Mouse (Mus musculus): Measurements from ENCODE around the gene Ddx42. TPM values are rescaled to one million over a fixed set of nuclear protein-coding genes. Genes with fewer than 3 reads are reported as not detected.
"Not testable (repeated sequence)": the region's sequence is repeated elsewhere in the genome, so short reads cannot be mapped to it uniquely, and the experiment has no call there.

The Ddx42 gene
- polyA plus RNA-seq, 1 experiment from 2014 or later, result 103 TPM

DNA sequence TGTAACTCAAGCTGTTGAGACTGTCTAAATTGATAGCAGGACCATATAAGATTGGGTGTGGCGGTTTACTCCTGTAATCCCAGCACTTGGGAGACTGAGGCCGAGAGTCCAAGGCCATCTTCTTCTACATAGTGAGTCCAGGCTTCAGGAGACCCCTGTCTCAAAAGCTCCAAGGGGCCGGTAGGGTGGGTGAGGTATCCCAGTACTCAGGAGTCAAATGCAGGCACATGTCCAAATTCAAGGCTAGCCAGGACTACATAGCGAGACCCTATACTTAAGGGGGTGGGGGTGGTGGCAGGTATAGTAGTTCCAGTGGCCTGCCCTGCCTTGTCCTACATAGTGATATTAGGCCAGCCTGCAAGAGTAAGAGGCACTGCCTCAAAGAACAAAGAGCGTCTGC is 1.9 kb upstream of the Ddx42 start:
- H3K27me3 ChIP-seq, result no peaks in the 10 kb centered on the region
- no peak overlapping the region for H3K9ac ChIP-seq (replicated peaks)
- peak overlapping the region; percentile 78; the same call in 1 of the 2 replicates for H3K4me3 ChIP-seq
- H3K4me1 ChIP-seq, result peaks cover 38% of the 10 kb centered on the region
- peak overlapping the region; percentile 64 for H3K4me2 ChIP-seq (replicated peaks)
- ATAC-seq (replicated peaks), result no peak
- WGBS, result 85% methylated on average over 5 of the region's 5 CpGs
- H3K27ac ChIP-seq (replicated peaks), result no peak overlapping the region
- H3K36me3 ChIP-seq, result peaks cover 29% of the 10 kb centered on the region
- no peaks in the 10 kb centered on the region for H3K9me3 ChIP-seq

GRCm38 (mm10) chr11:106215450-106215859 is 1.3 kb upstream of the Ddx42 start:
- 29% methylated on average over 7 of the region's 7 CpGs for WGBS
- H3K9me3 ChIP-seq, result no peaks in the 10 kb centered on the region

GRCm38 (mm10) chr11:106215927-106216729 is 598 bp upstream of the Ddx42 start, which contains the start of gene Ccdc47:
TSS of gene Ccdc47 (minus strand) at chr11:106216344.
- WGBS, result under 1% methylated on average over 46 of the region's 46 CpGs
- Histone ChIP-seq H3K27ac (replicated peaks) (peak within 1 kb of the TSS; percentile 98), H3K36me3 (peaks cover 18% of the 10 kb centered on the region), H3K9me3 (no peaks in the 10 kb centered on the region), H3K4me3 (peak within 1 kb of the TSS; percentile 78), H3K4me2 (replicated peaks) (peak within 1 kb of the TSS; percentile 64), H3K9ac (replicated peaks) (peak within 1 kb of the TSS; percentile 96), H3K4me1 (peaks cover 43% of the 10 kb centered on the region), H3K27me3 (no peaks in the 10 kb centered on the region)
- peak; percentile 98 for ATAC-seq (replicated peaks)

More at GRCm38 (mm10) chr11:106215450-106215859, 1.3 kb upstream of the Ddx42 start:
- Histone ChIP-seq H3K27me3 (no peaks in the 10 kb centered on the region), H3K4me1 (peaks cover 43% of the 10 kb centered on the region), H3K36me3 (peaks cover 23% of the 10 kb centered on the region), H3K9ac (replicated peaks) (peak overlapping the region; percentile 84), H3K27ac (replicated peaks) (peak overlapping the region; percentile 98), H3K4me2 (replicated peaks) (peak overlapping the region; percentile 64), H3K4me3 (peak overlapping the region; percentile 78)
- no peak for ATAC-seq (replicated peaks)

DNA sequence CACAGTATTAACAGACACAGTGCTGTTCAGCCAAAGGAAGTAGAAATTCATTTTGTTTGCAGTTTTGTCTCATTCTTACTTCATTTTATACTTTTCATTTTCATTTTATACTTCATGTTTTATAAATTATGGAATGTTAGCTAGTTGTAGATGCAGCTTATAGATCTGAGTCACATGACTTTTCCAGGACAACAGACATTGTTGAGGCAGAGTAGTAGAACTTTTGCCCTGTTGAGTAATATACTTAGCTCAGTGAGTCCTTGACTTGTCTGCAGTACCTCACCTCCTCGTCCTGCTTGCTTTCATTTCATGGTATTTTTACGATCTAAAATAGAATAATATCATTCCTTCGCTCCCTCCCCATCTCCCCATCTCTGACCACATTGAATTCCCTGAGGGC is 3.9 kb downstream of the Ddx42 start:
- Histone ChIP-seq H3K27me3 (no peaks in the 10 kb centered on the region), H3K4me2 (replicated peaks) (no peak overlapping the region), H3K4me3 (no peak overlapping the region), H3K4me1 (peaks cover 32% of the 10 kb centered on the region), H3K27ac (replicated peaks) (no peak overlapping the region), H3K36me3 (peaks cover 12% of the 10 kb centered on the region), H3K9ac (replicated peaks) (no peak overlapping the region), H3K9me3 (no peaks in the 10 kb centered on the region)
- ATAC-seq (replicated peaks), result no peak
- 98% methylated on average over 3 of the region's 3 CpGs for WGBS

DNA sequence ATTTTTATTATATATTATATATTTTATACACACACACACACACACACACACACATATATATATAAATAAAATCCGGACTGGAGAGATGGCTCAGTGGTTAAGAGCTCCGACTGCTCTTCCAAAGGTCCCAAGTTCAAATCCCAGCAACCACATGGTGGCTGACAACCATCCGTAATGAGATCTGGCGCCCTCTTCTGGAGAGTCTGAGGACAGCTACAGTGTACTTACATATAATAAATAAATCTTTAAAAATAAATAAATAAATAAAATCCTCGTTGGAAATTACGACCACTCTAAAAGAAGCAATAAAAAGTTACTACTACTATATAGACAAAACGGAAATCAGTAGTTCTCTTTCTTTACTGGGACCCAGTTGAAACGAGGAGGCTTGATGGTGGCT is 17.3 kb downstream of the Ddx42 start:
- H3K36me3 ChIP-seq, result peaks cover 77% of the 10 kb centered on the region
- H3K4me3 ChIP-seq; H3K27ac ChIP-seq (replicated peaks); H3K9ac ChIP-seq (replicated peaks); H3K4me2 ChIP-seq (replicated peaks); H3K4me1 ChIP-seq; H3K27me3 ChIP-seq; H3K9me3 ChIP-seq; ATAC-seq (replicated peaks): not testable (repeated sequence)
- WGBS, result 81% methylated on average over 8 of the region's 8 CpGs

- peaks cover 98% of the 10 kb centered on the region for H3K36me3 ChIP-seq
- H3K9ac ChIP-seq (replicated peaks), result no peak overlapping the region
- no peak overlapping the region for H3K4me3 ChIP-seq
- ATAC-seq (replicated peaks), result no peak
- no peak overlapping the region for H3K4me2 ChIP-seq (replicated peaks)
- WGBS, result 92% methylated on average over 1 of the region's 1 CpGs
- no peaks in the 10 kb centered on the region for H3K4me1 ChIP-seq
- H3K27me3 ChIP-seq, result no peaks in the 10 kb centered on the region
- H3K27ac ChIP-seq (replicated peaks), result no peak overlapping the region
- H3K9me3 ChIP-seq, result no peaks in the 10 kb centered on the region
Measured at GRCm38 (mm10) chr11:106246834-106247233, 30.1 kb downstream of the Ddx42 start.

GRCm38 (mm10) chr11:106249326-106249725 is 32.6 kb downstream of the Ddx42 start:
- ATAC-seq (replicated peaks), result no peak
- Histone ChIP-seq H3K36me3 (peaks cover 95% of the 10 kb centered on the region), H3K9me3 (no peaks in the 10 kb centered on the region), H3K9ac (replicated peaks) (no peak overlapping the region), H3K4me3 (no peak overlapping the region), H3K27ac (replicated peaks) (no peak overlapping the region), H3K27me3 (no peaks in the 10 kb centered on the region), H3K4me1 (no peaks in the 10 kb centered on the region), H3K4me2 (replicated peaks) (no peak overlapping the region)
- WGBS, result 90% methylated on average over 7 of the region's 7 CpGs

DNA sequence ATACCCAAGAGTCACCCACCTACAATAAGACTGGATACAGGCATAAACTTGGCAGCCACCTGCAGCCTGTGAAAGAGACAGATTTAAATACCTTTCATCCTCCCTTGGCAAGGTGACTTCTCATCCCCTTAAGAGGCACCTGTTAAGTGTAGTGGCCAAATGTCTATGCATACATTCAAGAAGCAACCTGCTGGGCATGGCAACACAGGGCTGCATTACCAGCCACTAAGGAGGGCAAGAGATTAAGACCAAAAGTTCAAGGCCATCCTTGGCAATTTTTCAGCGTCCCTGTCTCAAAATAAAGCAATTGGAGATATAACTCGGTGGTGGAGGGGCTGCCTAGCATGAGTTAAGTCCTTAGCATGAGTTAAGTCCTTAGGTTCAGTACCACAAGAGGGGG is 38.0 kb downstream of the Ddx42 start:
- no peak overlapping the region for H3K27ac ChIP-seq (replicated peaks)
- peaks cover 55% of the 10 kb centered on the region for H3K36me3 ChIP-seq
- peak overlapping the region; percentile 95 for H3K9ac ChIP-seq (replicated peaks)
- 27% methylated on average over 2 of the region's 2 CpGs for WGBS
- H3K4me2 ChIP-seq (replicated peaks), result peak overlapping the region; percentile 96
- peaks cover 25% of the 10 kb centered on the region for H3K4me1 ChIP-seq
- peak overlapping the region; percentile 92 for H3K4me3 ChIP-seq
- no peak; the same call in 1 of the 2 replicates for ATAC-seq (replicated peaks)
- no peaks in the 10 kb centered on the region for H3K27me3 ChIP-seq
- no peaks in the 10 kb centered on the region for H3K9me3 ChIP-seq

DNA sequence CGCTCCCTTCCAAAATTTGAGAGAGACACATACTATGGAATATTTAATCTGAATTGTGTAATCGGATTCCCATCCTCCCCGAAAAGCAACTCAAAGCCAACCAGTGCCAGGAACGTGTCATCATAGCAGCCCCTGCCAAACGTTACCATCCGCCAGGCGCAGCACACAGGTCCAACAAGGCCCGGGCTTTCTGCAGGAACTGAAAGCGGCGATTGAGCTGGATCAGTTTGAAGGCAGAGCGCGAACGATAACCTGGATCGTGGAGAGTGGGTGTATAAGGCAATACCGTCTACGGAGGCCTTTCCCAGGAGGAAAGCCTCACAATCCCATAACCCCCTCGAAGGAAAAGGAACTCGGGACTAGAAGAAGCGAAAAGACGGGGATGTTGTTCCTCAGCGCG is 38.4 kb downstream of the Ddx42 start:
- H3K9me3 ChIP-seq, result no peaks in the 10 kb centered on the region
- 2% methylated on average over 22 of the region's 22 CpGs for WGBS
- ATAC-seq (replicated peaks), result peak; percentile 3; the same call in 1 of the 2 replicates
- peak overlapping the region; percentile 82; the same call in 1 of the 2 replicates for H3K27ac ChIP-seq (replicated peaks)
- H3K36me3 ChIP-seq, result peaks cover 51% of the 10 kb centered on the region
- H3K27me3 ChIP-seq, result no peaks in the 10 kb centered on the region
- H3K9ac ChIP-seq (replicated peaks), result peak overlapping the region; percentile 95
- H3K4me1 ChIP-seq, result peaks cover 25% of the 10 kb centered on the region
- peak overlapping the region; percentile 96 for H3K4me2 ChIP-seq (replicated peaks)
- H3K4me3 ChIP-seq, result peak overlapping the region; percentile 92

DNA sequence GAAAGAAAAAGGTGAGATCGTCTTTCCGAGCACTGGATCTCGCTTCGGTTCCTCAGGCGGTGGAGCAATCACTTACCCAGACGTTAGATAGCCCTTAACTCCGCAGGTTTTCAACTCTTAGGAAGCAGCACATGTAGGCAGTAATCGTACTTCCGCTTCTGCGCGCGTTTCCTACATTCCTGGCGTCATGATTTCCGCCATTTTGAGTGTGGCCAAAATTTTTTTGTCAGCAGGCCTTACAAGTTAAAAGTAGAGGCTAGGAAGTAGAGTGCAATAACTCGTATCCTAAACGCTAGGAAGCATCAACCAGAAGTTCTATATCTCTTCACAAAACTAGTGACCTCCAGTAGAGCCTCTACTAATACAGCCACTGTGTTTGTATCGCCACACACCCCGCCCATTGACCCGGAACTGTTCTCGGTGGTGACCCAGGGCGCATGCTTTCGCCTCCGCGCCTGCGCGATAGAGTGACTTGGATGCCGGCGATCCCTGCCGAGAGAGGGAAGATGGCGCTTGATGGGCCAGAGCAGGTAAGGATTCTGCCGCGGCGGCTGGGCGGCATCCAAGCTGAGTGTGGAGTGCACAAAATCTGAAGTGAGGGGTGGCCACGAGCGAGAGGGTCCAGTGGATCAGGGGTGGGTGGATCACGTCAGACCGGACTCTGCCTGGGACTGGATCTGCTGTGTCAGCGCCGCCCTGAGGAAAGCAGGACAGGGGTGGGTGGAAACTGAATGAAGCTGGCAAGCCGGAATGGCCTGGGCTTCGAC is 39.1 kb downstream of the Ddx42 start, which contains the start of the genes Ftsj3 and Psmc5:
Ftsj3 (minus strand) TSS at position 395 of the 767 bp plus-strand sequence.
Psmc5 (plus strand) TSS at position 470 of the 767 bp plus-strand sequence.
- WGBS, result under 1% methylated on average over 42 of the region's 42 CpGs
- Histone ChIP-seq H3K9me3 (no peaks in the 10 kb centered on the region), H3K27ac (replicated peaks) (peak within 1 kb of the TSS; percentile 82), H3K4me2 (replicated peaks) (peak within 1 kb of the TSS; percentile 96), H3K9ac (replicated peaks) (peak within 1 kb of the TSS; percentile 95), H3K4me3 (peak within 1 kb of the TSS; percentile 92), H3K36me3 (peaks cover 49% of the 10 kb centered on the region), H3K4me1 (peaks cover 25% of the 10 kb centered on the region), H3K27me3 (no peaks in the 10 kb centered on the region)
- peak; percentile 95 for ATAC-seq (replicated peaks)

- Histone ChIP-seq H3K9me3 (no peaks in the 10 kb centered on the region), H3K4me3 (peak overlapping the region; percentile 92), H3K27ac (replicated peaks) (0 out of 2 replicates have a peak overlapping the region, but pooled peaks have one; percentile 82), H3K27me3 (no peaks in the 10 kb centered on the region), H3K9ac (replicated peaks) (peak overlapping the region; percentile 95), H3K4me1 (peaks cover 25% of the 10 kb centered on the region), H3K36me3 (peaks cover 49% of the 10 kb centered on the region), H3K4me2 (replicated peaks) (peak overlapping the region; percentile 96)
- WGBS, result 71% methylated on average over 5 of the region's 5 CpGs
- no peak for ATAC-seq (replicated peaks)
Measured at GRCm38 (mm10) chr11:106256775-106257174, 40.0 kb downstream of the Ddx42 start.
